Mouse (Mus musculus) urinary bladder, postnatal 25 days (tissue): ENCODE data around the gene Ttll5.

ENCODE experiments used
- DNase-seq: peaks from one replicate; pipeline ENCODE4 v3.0.0; 2022; ENCODE audit warnings: low spot score

The Ttll5 gene

GRCm38 (mm10) chr12:86057516-86057915, 233.1 kb downstream of the Ttll5 start:
- DNase-seq = no peak

- DNase-seq = no peak
These were observed 234.9 kb downstream of the Ttll5 start for GRCm38 (mm10) chr12:86059341-86059740.

GRCm38 (mm10) chr12:86064796-86065195, 240.3 kb downstream of the Ttll5 start:
- DNase-seq = no peak

GRCm38 (mm10) chr12:86071432-86071831, 247.0 kb downstream of the Ttll5 start:
- DNase-seq = no peak

GRCm38 (mm10) chr12:86074681-86075080, 250.2 kb downstream of the Ttll5 start:
- no peak for DNase-seq

GRCm38 (mm10) chr12:86075358-86075757, 250.9 kb downstream of the Ttll5 start:
- no peak for DNase-seq

GRCm38 (mm10) chr12:86076321-86076901, 252.0 kb downstream of the Ttll5 start:
- no peak for DNase-seq

GRCm38 (mm10) chr12:86077322-86077721, 252.9 kb downstream of the Ttll5 start:
- no peak for DNase-seq

GRCm38 (mm10) chr12:86077736-86078135, 253.3 kb downstream of the Ttll5 start:
- no peak for DNase-seq

- no peak for DNase-seq
These were observed 253.7 kb downstream of the Ttll5 start for GRCm38 (mm10) chr12:86078176-86078552.

GRCm38 (mm10) chr12:86078553-86079201, 254.2 kb downstream of the Ttll5 start, which contains the start of gene Tgfb3:
TSS of gene Tgfb3 (minus strand) at chr12:86079041.
- peak; percentile 26 for DNase-seq

GRCm38 (mm10) chr12:86079202-86079667, 254.8 kb downstream of the Ttll5 start:
- DNase-seq = peak; percentile 87

GRCm38 (mm10) chr12:86082481-86083012, 258.1 kb downstream of the Ttll5 start, which contains the start of gene Ift43:
TSS of gene Ift43 (plus strand) at chr12:86082541.
- DNase-seq = peak; percentile 79

GRCm38 (mm10) chr12:86085873-86086272, 261.4 kb downstream of the Ttll5 start:
- DNase-seq = no peak

GRCm38 (mm10) chr12:86086550-86086949, 262.1 kb downstream of the Ttll5 start:
- DNase-seq = no peak

GRCm38 (mm10) chr12:86088042-86088441, 263.6 kb downstream of the Ttll5 start:
- DNase-seq = no peak

- no peak for DNase-seq
These were observed 266.3 kb downstream of the Ttll5 start for GRCm38 (mm10) chr12:86090764-86091163.

GRCm38 (mm10) chr12:86091601-86092132, 267.2 kb downstream of the Ttll5 start:
- DNase-seq = no peak

- no peak for DNase-seq
These were observed 269.6 kb downstream of the Ttll5 start for GRCm38 (mm10) chr12:86094075-86094474.

GRCm38 (mm10) chr12:86095806-86096205, 271.3 kb downstream of the Ttll5 start:
- DNase-seq = no peak

- no peak for DNase-seq
These were observed 273.3 kb downstream of the Ttll5 start for GRCm38 (mm10) chr12:86097781-86098180.

- DNase-seq = no peak
These were observed 276.3 kb downstream of the Ttll5 start for GRCm38 (mm10) chr12:86100711-86101110.

- no peak for DNase-seq
These were observed 278.2 kb downstream of the Ttll5 start for GRCm38 (mm10) chr12:86102686-86103085.
